Mouse (Mus musculus) E14TG2a.4 (cell line): ENCODE measurements at regions not wholly inside any gene's neighbourhood (a gene's known extent, or its start where the extent isn't known, plus 50 kb on each side); places are given as distances from the start of the nearest gene placed in this dataset.

Source experiments
- H3K27me3 ChIP-seq: 2 replicates; pipeline ENCODE4 v1.6.1; 2014; ENCODE audit warnings: low read length, control low read depth; ENCODE audit not compliant: insufficient read depth
- H3K36me3 ChIP-seq: 2 replicates; pipeline ENCODE4 v1.6.1; 2014; ENCODE audit warnings: low read length, control low read depth; ENCODE audit not compliant: insufficient read depth
- H3K4me1 ChIP-seq: replicated peaks from 2 replicates; pipeline ENCODE4 v1.6.1; 2014; ENCODE audit warnings: low read depth, low read length, control low read depth
- H3K4me3 ChIP-seq: replicated peaks from 2 replicates; pipeline ENCODE4 v1.5.1; 2014; ENCODE audit warnings: mild to moderate bottlenecking, low read length
- H3K9me3 ChIP-seq: 2 replicates; pipeline ENCODE4 v1.6.1; 2014; ENCODE audit warnings: low read length, control low read depth
- CTCF ChIP-seq: conservative IDR thresholded peaks from 2 replicates; pipeline ENCODE4 v1.5.1; 2014; ENCODE audit warnings: low read length
- NANOG ChIP-seq: IDR thresholded peaks from 2 replicates; pipeline ENCODE4 v1.6.1; 2014; ENCODE audit warnings: borderline replicate concordance, low read length, mixed read lengths
- POU5F1 ChIP-seq: IDR thresholded peaks from 2 replicates; pipeline ENCODE4 v1.6.1; 2014; ENCODE audit warnings: low read length, borderline replicate concordance

GRCm38 (mm10) chr11:114202486-114202885 lies 135.6 kb upstream of the Sdk2 start:
- Histone ChIP-seq H3K4me1 (peaks cover 28% of the 10 kb centered on the region), H3K27me3 (peaks cover 31% of the 10 kb centered on the region), H3K9me3 (peaks cover 18% of the 10 kb centered on the region), H3K4me3 (no peak overlapping the region), H3K36me3 (no peaks in the 10 kb centered on the region)
- TF ChIP-seq POU5F1 (no peak), NANOG (no peak), CTCF (no peak)

GRCm38 (mm10) chr11:114199081-114199586 lies 132.3 kb upstream of the Sdk2 start:
- H3K4me1 ChIP-seq: peaks cover 36% of the 10 kb centered on the region
- TF ChIP-seq CTCF (no peak), NANOG (no peak), POU5F1 (no peak)
- peaks cover 31% of the 10 kb centered on the region for H3K27me3 ChIP-seq
- no peaks in the 10 kb centered on the region for H3K36me3 ChIP-seq
- no peak overlapping the region for H3K4me3 ChIP-seq
- 0 out of 2 replicates have a peak, but pooled peaks cover 5% of the 10 kb centered on the region for H3K9me3 ChIP-seq

GRCm38 (mm10) chr11:114198317-114199032 lies 131.6 kb upstream of the Sdk2 start:
- no peak overlapping the region for H3K4me3 ChIP-seq
- peaks cover 41% of the 10 kb centered on the region for H3K4me1 ChIP-seq
- peaks cover 26% of the 10 kb centered on the region for H3K27me3 ChIP-seq
- H3K36me3 ChIP-seq: no peaks in the 10 kb centered on the region
- no peak for TF ChIP-seq POU5F1
- no peak for TF ChIP-seq NANOG
- TF ChIP-seq CTCF: no peak
- 0 out of 2 replicates have a peak, but pooled peaks cover 5% of the 10 kb centered on the region for H3K9me3 ChIP-seq

- H3K36me3 ChIP-seq: no peaks in the 10 kb centered on the region
- TF ChIP-seq NANOG (no peak), CTCF (no peak), POU5F1 (no peak)
- peaks cover 6% of the 10 kb centered on the region for H3K9me3 ChIP-seq
- no peak overlapping the region for H3K4me3 ChIP-seq
- peaks cover 10% of the 10 kb centered on the region; the same call in 1 of the 2 replicates for H3K27me3 ChIP-seq
- peaks cover 33% of the 10 kb centered on the region for H3K4me1 ChIP-seq
Measured at GRCm38 (mm10) chr11:114195291-114195690, 128.4 kb upstream of the Sdk2 start.

GRCm38 (mm10) chr11:114194055-114194706 lies 127.3 kb upstream of the Sdk2 start:
- Histone ChIP-seq H3K4me3 (peak overlapping the region; percentile 55), H3K9me3 (peaks cover 7% of the 10 kb centered on the region), H3K27me3 (peaks cover 10% of the 10 kb centered on the region; the same call in 1 of the 2 replicates), H3K4me1 (peaks cover 33% of the 10 kb centered on the region), H3K36me3 (no peaks in the 10 kb centered on the region)
- TF ChIP-seq POU5F1 (no peak), CTCF (peak; percentile 25)

GRCm38 (mm10) chr11:114193018-114193417 lies 126.2 kb upstream of the Sdk2 start:
- no peak for TF ChIP-seq NANOG
- TF ChIP-seq CTCF: no peak
- TF ChIP-seq POU5F1: no peak
- Histone ChIP-seq H3K36me3 (no peaks in the 10 kb centered on the region), H3K4me1 (peaks cover 25% of the 10 kb centered on the region), H3K4me3 (no peak overlapping the region), H3K27me3 (0 out of 2 replicates have a peak, but pooled peaks cover 10% of the 10 kb centered on the region), H3K9me3 (peaks cover 7% of the 10 kb centered on the region)

GRCm38 (mm10) chr11:114191661-114192060 lies 124.8 kb upstream of the Sdk2 start:
- H3K36me3 ChIP-seq: no peaks in the 10 kb centered on the region
- H3K9me3 ChIP-seq: peaks cover 7% of the 10 kb centered on the region
- H3K4me3 ChIP-seq: no peak overlapping the region
- H3K27me3 ChIP-seq: 0 out of 2 replicates have a peak, but pooled peaks cover 18% of the 10 kb centered on the region
- H3K4me1 ChIP-seq: peaks cover 25% of the 10 kb centered on the region
- TF ChIP-seq NANOG: no peak
- TF ChIP-seq POU5F1: no peak
- no peak for TF ChIP-seq CTCF

GRCm38 (mm10) chr11:114184970-114185882 lies 118.4 kb upstream of the Sdk2 start:
- Histone ChIP-seq H3K27me3 (peaks cover 52% of the 10 kb centered on the region), H3K36me3 (no peaks in the 10 kb centered on the region), H3K4me1 (peaks cover 17% of the 10 kb centered on the region), H3K4me3 (peak overlapping the region; percentile 32; the same call in 1 of the 2 replicates), H3K9me3 (peaks cover under 1% of the 10 kb centered on the region)
- TF ChIP-seq NANOG (no peak), POU5F1 (no peak), CTCF (no peak)
